Mouse (Mus musculus) liver, embryonic 14.5 days (tissue): Measurements from ENCODE around the gene Kalrn. TPM values are rescaled to one million over a fixed set of nuclear protein-coding genes. Genes with fewer than 3 reads are reported as not detected.

Source experiments
- ATAC-seq: fragments of 200-750 bp; cut with Nextera tagmentation; 2 replicates; pipeline ENCODE4 v1.8.0; 2017; ENCODE audit warnings: moderate number of reproducible peaks, mild to moderate bottlenecking, moderate library complexity; ENCODE audit not compliant: insufficient read depth
- DNase-seq, 3 experiments: peaks; one replicate each; pipeline ENCODE4 v3.0.0-alpha.2; 2012 to 2013; ENCODE audit warnings: low read depth in 3 of 3, low spot score in 3 of 3
- H3K27ac ChIP-seq: fragments of 300-500 bp; sonication (generic); 2 replicates; pipeline ENCODE4 v1.5.1; 2014; ENCODE audit warnings: moderate library complexity, mild to moderate bottlenecking, control low read depth, inconsistent platforms
- H3K27me3 ChIP-seq: fragments of 300-500 bp; sonication (generic); 2 replicates; pipeline ENCODE4 v1.6.1; 2014; ENCODE audit warnings: mild to moderate bottlenecking, low read length, moderate library complexity; ENCODE audit not compliant: control insufficient read depth, insufficient read depth
- H3K36me3 ChIP-seq: fragments of 300-500 bp; sonication (generic); replicated peaks from 2 replicates; pipeline ENCODE4 v1.6.1; 2014; ENCODE audit warnings: low read depth; ENCODE audit not compliant: control insufficient read depth, insufficient read depth
- H3K4me1 ChIP-seq, 2 experiments: fragments of 200-500 bp in 1 of 2; fragments of 300-500 bp in 1 of 2; sonication (generic) in 1 of 2; replicated peaks; 2 replicates each; pipeline ENCODE4 v1.6.1; 2012 to 2014; ENCODE audit warnings: antibody characterized with exemption in 1 of 2, inconsistent platforms in 1 of 2, low read length in 1 of 2; ENCODE audit not compliant: control insufficient read depth in 2 of 2, insufficient read depth in 2 of 2
- H3K4me2 ChIP-seq: fragments of 300-500 bp; sonication (generic); 2 replicates; pipeline ENCODE4 v1.6.1; 2014; ENCODE audit warnings: low read depth, mild to moderate bottlenecking, control low read depth, moderate library complexity
- H3K4me3 ChIP-seq, 2 experiments: fragments of 200-500 bp in 1 of 2; fragments of 300-500 bp in 1 of 2; sonication (generic) in 1 of 2; 2 replicates each; pipeline ENCODE4 v1.5.1; 2012 to 2014; ENCODE audit warnings: low read depth in 2 of 2, low read length in 2 of 2, mild to moderate bottlenecking in 2 of 2, control low read depth in 1 of 2, inconsistent platforms in 1 of 2, moderate library complexity in 1 of 2; ENCODE audit not compliant: insufficient read depth in 1 of 2
- H3K9ac ChIP-seq: fragments of 300-500 bp; sonication (generic); replicated peaks from 2 replicates; pipeline ENCODE4 v1.6.1; 2014; ENCODE audit warnings: mild to moderate bottlenecking, control low read depth, moderate library complexity
- H3K9me3 ChIP-seq: fragments of 300-500 bp; sonication (generic); 2 replicates; pipeline ENCODE4 v1.6.1; 2016; ENCODE audit warnings: low read length, mixed read lengths; ENCODE audit not compliant: control insufficient read depth
- CTCF ChIP-seq: IDR thresholded peaks from 2 replicates; pipeline ENCODE4 v1.5.1; 2016; ENCODE audit warnings: antibody characterized with exemption, low read depth, control low read depth
- EP300 ChIP-seq: IDR thresholded peaks from 2 replicates; pipeline ENCODE4 v1.6.1; 2016; ENCODE audit warnings: antibody characterized with exemption, low read depth
- WGBS: fragments of 180-500 bp; shearing (Covaris S2); extraction: QIAGEN DNeasy Blood & Tissue Kit; methylation state at CpG from one replicate; pipeline ENCODE4 v1.1.7; 2014; ENCODE audit not compliant: insufficient replicate concordance; 5-methylcytosine and 5-hydroxymethylcytosine counted together
- polyA plus RNA-seq, 2 experiments: library from polyadenylated mRNA; depleted of rRNA in 1 of 2; stranded (reverse) in 1 of 2; unstranded in 1 of 2; fragments of >200 nt; fragmentation: Nextera tagmentation in 1 of 2; extraction: Ambion mirVana in 1 of 2; gene quantifications; 2 replicates each; pipeline versions ENCODE4 v1.2.1 to v1.2.3; 2012 to 2014

Kalrn gene
- polyA plus RNA-seq, 2 experiments: 7.2 to 8.5 TPM

DNA sequence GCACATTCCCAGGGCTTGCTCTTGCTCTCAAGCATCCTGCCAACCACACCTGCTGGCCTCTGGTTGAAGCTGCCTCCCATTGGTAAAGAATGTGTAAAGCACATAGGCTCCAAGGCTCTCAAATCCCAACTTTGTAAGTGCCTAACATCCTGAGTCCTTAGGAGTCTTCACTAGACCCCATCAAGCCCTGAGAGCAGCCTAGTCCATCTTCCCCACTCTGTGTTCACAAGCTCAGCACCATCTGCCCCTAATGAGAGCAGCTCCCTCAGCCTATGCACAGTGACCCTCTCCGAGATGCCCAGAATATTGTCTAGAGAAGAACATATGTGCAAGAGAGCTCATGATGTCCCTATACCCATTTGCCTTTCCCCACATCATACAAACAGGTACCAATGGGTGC lies 78.6 kb downstream of the Kalrn start:
- H3K36me3 ChIP-seq: no peaks in the 10 kb centered on the region
- H3K4me2 ChIP-seq: no peak overlapping the region
- no peak overlapping the region for H3K27ac ChIP-seq
- H3K9ac ChIP-seq: no peak overlapping the region
- H3K4me3 ChIP-seq: no peak overlapping the region
- TF ChIP-seq EP300 (no peak), CTCF (no peak)
- 57% methylated on average over 1 of the region's 1 CpGs for WGBS
- no peaks in the 10 kb centered on the region for H3K9me3 ChIP-seq
- H3K4me1 ChIP-seq: no peaks in the 10 kb centered on the region
- H3K27me3 ChIP-seq: no peaks in the 10 kb centered on the region
- ATAC-seq: no peak
- no peak for DNase-seq

DNA sequence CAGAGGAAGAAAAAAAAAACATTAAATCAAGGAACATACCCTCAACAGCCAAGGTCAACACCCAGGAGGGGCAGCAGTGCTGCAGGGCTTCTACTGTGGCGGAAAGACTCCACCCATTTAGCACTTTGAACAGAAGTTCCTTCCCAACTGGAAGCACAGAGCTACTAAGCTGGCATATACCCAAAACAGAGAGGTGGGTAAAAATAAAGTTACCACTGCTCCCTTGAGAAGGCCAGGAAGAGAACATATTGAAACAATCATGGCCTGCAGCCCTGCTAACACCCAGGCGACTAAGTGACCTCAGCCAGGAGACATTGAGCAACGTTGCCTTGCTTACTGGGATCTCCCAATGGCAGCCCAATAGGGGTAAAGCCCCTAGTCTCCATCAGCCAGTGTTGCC lies 79.4 kb downstream of the Kalrn start:
- 60% methylated on average over 3 of the region's 3 CpGs for WGBS
- Histone ChIP-seq H3K27me3 (no peaks in the 10 kb centered on the region), H3K27ac (no peak overlapping the region), H3K9ac (no peak overlapping the region), H3K4me2 (no peak overlapping the region), H3K9me3 (no peaks in the 10 kb centered on the region), H3K4me1 (no peaks in the 10 kb centered on the region), H3K4me3 (no peak overlapping the region), H3K36me3 (no peaks in the 10 kb centered on the region)
- DNase-seq (no peak), ATAC-seq (no peak)
- TF ChIP-seq EP300 (no peak), CTCF (no peak)

DNA sequence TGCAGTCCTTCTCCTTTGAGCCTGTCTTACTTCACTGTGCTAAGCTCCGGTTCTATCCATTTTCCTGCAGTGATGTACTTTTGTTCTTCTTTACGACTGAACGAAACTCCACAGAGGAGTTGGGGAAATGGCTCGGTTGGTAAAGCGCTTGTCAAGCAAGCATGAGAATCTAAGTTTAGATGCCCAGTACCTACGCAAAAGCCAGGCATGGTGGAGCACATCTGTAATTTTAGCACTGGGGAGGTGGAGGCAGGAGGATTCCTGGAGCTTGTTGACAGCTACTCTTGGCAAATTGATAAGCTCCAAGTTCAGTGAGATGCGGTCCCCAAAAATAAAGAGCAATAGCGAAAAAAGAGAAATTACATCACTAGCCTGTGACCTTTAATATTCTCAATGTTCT lies 82.1 kb downstream of the Kalrn start:
- no peak for ATAC-seq
- no peak for DNase-seq
- Histone ChIP-seq H3K36me3 (no peaks in the 10 kb centered on the region), H3K4me1 (no peaks in the 10 kb centered on the region), H3K27ac (no peak overlapping the region), H3K4me2 (no peak overlapping the region), H3K9ac (no peak overlapping the region), H3K9me3 (no peaks in the 10 kb centered on the region), H3K27me3 (no peaks in the 10 kb centered on the region), H3K4me3 (no peak overlapping the region)
- no peak for TF ChIP-seq EP300
- WGBS: 68% methylated on average over 8 of the region's 8 CpGs

DNA sequence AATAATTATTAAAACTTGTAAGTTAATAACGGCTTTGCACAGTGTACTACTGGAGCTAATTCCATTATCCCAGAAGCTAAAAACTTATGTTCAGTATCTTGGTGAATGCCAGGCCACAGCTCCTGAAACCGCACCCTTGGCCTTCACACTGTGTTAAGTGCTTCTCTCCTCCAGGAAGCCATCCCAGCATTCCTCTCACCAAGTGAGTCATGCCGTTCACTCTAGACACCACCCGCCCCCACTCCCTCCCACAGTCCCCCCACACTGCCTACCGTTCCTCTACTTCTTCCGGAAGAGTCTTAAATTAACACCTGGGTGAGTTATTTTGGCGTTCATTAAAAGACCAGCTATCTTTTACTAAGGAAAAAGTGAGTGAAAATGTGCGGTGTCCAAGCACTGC lies 82.8 kb downstream of the Kalrn start:
- 0 out of 4 replicates have a peak, but pooled peaks cover 0 to 2% of the 10 kb centered on the region in 2 experiments for H3K4me1 ChIP-seq
- ATAC-seq: no peak
- H3K36me3 ChIP-seq: no peaks in the 10 kb centered on the region
- no peak for DNase-seq
- WGBS: 29% methylated on average over 8 of the region's 8 CpGs
- TF ChIP-seq CTCF (no peak), EP300 (no peak)
- H3K27ac ChIP-seq: no peak overlapping the region
- no peaks in the 10 kb centered on the region for H3K9me3 ChIP-seq
- H3K9ac ChIP-seq: no peak overlapping the region
- H3K4me3 ChIP-seq: no peak overlapping the region
- no peaks in the 10 kb centered on the region for H3K27me3 ChIP-seq
- H3K4me2 ChIP-seq: no peak overlapping the region

DNA sequence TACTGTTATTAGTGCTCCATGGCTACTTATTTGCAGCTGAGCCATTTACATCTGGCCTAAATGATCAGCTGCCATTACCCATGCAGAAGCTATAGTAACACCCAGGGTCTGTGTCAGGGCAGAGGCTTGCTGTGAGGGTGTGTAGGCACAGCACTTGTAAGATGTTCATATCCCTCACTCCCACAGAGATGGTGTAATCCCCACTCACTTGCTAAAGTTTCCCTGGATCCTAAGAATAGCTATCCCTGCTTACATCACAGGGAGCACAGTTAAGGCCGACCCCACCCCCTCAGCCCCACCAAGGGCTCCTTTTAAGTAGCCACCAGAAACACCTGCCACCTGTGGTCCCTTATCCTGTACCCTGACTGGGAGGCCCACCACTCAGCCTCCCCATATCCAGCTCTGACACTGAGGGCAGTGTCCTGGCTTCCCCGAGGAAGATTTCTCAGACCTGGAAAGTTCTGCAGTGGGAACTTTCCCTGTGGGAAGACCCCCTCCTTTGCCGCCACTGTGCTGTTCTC lies 83.5 kb downstream of the Kalrn start:
- DNase-seq (no peak), ATAC-seq (no peak)
- H3K9me3 ChIP-seq: no peaks in the 10 kb centered on the region
- no peak overlapping the region for H3K4me2 ChIP-seq
- H3K4me1 ChIP-seq: 0 out of 4 replicates have a peak, but pooled peaks cover 0 to 2% of the 10 kb centered on the region in 2 experiments
- H3K27ac ChIP-seq: no peak overlapping the region
- no peak overlapping the region for H3K9ac ChIP-seq
- no peaks in the 10 kb centered on the region for H3K36me3 ChIP-seq
- no peaks in the 10 kb centered on the region for H3K27me3 ChIP-seq
- no peak overlapping the region for H3K4me3 ChIP-seq
- TF ChIP-seq EP300: no peak
- TF ChIP-seq CTCF: no peak
- 57% methylated on average over 3 of the region's 3 CpGs for WGBS
